Mouse (Mus musculus): ENCODE data around the gene Satb1. TPM values are rescaled to one million over a fixed set of nuclear protein-coding genes. Genes with fewer than 3 reads are reported as not detected.

Satb1 gene
- total and polyA plus RNA-seq, 3 experiments = not detected

GRCm38 (mm10) chr17:51775070-51775881 is 57.8 kb downstream of the Satb1 start:
- no peaks in the 10 kb centered on the region for H3K27me3 ChIP-seq (replicated peaks)

GRCm38 (mm10) chr17:51763600-51763999 is 69.5 kb downstream of the Satb1 start:
- DNase-seq (ENCODE audit: extremely low read depth) = no peak
- H3K27me3 ChIP-seq (replicated peaks) = no peaks in the 10 kb centered on the region
- in situ Hi-C loops (cut with MboI; ENCODE audit: low pct_ligation_motif_present, low pct_unique_long_range_greater_than_20kb, low sequenced_read_pairs) (no loop called here), dilution Hi-C loops (cut with MboI; ENCODE audit: extremely low pct_ligation_motif_present, extremely low pct_unique_long_range_greater_than_20kb, low sequenced_read_pairs) (no loop called here)
- TF ChIP-seq TCF12 (IDR thresholded peaks at IDR 0.05; ENCODE audit: low read depth, low read length) = no peak
- no peak for TF ChIP-seq MAX (IDR thresholded peaks at IDR 0.05; ENCODE audit: low read length)
- TF ChIP-seq CTCF (conservative IDR thresholded peaks at IDR 0.05 in 1 of 2, IDR thresholded peaks at IDR 0.05 in 1 of 2; ENCODE audit: low read depth in 2 of 2, low read length in 2 of 2) = no peak
- no peak for TF ChIP-seq SIN3A (IDR thresholded peaks at IDR 0.05; ENCODE audit: low read length)
- no peak for TF ChIP-seq JUN (IDR thresholded peaks at IDR 0.05; ENCODE audit: insufficient read depth, low read depth, low read length)
- TF ChIP-seq ZNF384 (IDR thresholded peaks at IDR 0.05; ENCODE audit: low read depth, low read length) = no peak
- no peak for TF ChIP-seq MYC (IDR thresholded peaks at IDR 0.05; ENCODE audit: low read depth, low read length)
- TF ChIP-seq MAZ (IDR thresholded peaks at IDR 0.05; ENCODE audit: low read depth, low read length) = no peak
- no peak for TF ChIP-seq NELFE (IDR thresholded peaks at IDR 0.05; ENCODE audit: low read depth, low read length)
- TF ChIP-seq USF2 (conservative IDR thresholded peaks at IDR 0.05; ENCODE audit: low read depth, low read length) = no peak
- TF ChIP-seq NRF1 (IDR thresholded peaks at IDR 0.05; ENCODE audit: low read depth, low read length) = no peak
- no peak for TF ChIP-seq BHLHE40 (IDR thresholded peaks at IDR 0.05; ENCODE audit: low read depth, low read length)
- no peak for TF ChIP-seq RAD21 (IDR thresholded peaks at IDR 0.05; ENCODE audit: low read depth, low read length)
- no peak for TF ChIP-seq E2F4 (IDR thresholded peaks at IDR 0.05; ENCODE audit: insufficient replicate concordance, low read depth, low read length)
- no peak for TF ChIP-seq POLR2A (IDR thresholded peaks at IDR 0.05; ENCODE audit: low read depth, low read length)
- no peaks in the 10 kb centered on the region for H3K36me3 ChIP-seq (replicated peaks in 1 of 2; ENCODE audit: control insufficient read depth in 1 of 2, insufficient read depth in 1 of 2, low read length in 1 of 2)
- no peaks in the 10 kb centered on the region for H3K9me3 ChIP-seq (replicated peaks; ENCODE audit: low read length)
- H3K4me2 ChIP-seq (ENCODE audit: insufficient read depth, low read depth, poor library complexity, severe bottlenecking) = no peak overlapping the region
- H3K9ac ChIP-seq (ENCODE audit: insufficient read depth, low read depth) = no peak overlapping the region
- no peak overlapping the region for H3K4me3 ChIP-seq (replicated peaks in 1 of 3; ENCODE audit: low read depth in 2 of 3, low read length in 2 of 3, poor library complexity in 1 of 3)
- no peaks in the 10 kb centered on the region for H3K79me2 ChIP-seq (replicated peaks; ENCODE audit: control insufficient read depth, extremely low read depth, insufficient read depth, poor library complexity, severe bottlenecking)
- H3K27ac ChIP-seq (ENCODE audit: insufficient read depth, low read depth) = no peak overlapping the region
- H3K4me1 ChIP-seq (ENCODE audit: control insufficient read depth in 1 of 2, insufficient read depth in 2 of 2) = no peaks in the 10 kb centered on the region

More at GRCm38 (mm10) chr17:51775070-51775881, 57.8 kb downstream of the Satb1 start:
- H3K4me1 ChIP-seq (ENCODE audit: control insufficient read depth in 1 of 2, insufficient read depth in 2 of 2) = no peaks in the 10 kb centered on the region
- no peak overlapping the region for H3K4me2 ChIP-seq (ENCODE audit: insufficient read depth, low read depth, poor library complexity, severe bottlenecking)
- no peaks in the 10 kb centered on the region for H3K79me2 ChIP-seq (replicated peaks; ENCODE audit: control insufficient read depth, extremely low read depth, insufficient read depth, poor library complexity, severe bottlenecking)
- no peaks in the 10 kb centered on the region for H3K36me3 ChIP-seq (replicated peaks in 1 of 2; ENCODE audit: control insufficient read depth in 1 of 2, insufficient read depth in 1 of 2, low read length in 1 of 2)
- H3K9ac ChIP-seq (ENCODE audit: insufficient read depth, low read depth) = no peak overlapping the region
- TF ChIP-seq POLR2AphosphoS2 (IDR thresholded peaks at IDR 0.05; ENCODE audit: low read depth, low read length) (no peak), MEF2A (IDR thresholded peaks at IDR 0.05; ENCODE audit: borderline replicate concordance, low read depth, low read length) (no peak), ELF1 (IDR thresholded peaks at IDR 0.05; ENCODE audit: low read depth, low read length) (no peak), CHD2 (IDR thresholded peaks at IDR 0.05; ENCODE audit: low read length) (no peak), ZNF384 (IDR thresholded peaks at IDR 0.05; ENCODE audit: low read depth, low read length) (no peak), JUND (conservative IDR thresholded peaks at IDR 0.05; ENCODE audit: low read depth, low read length) (no peak), RCOR1 (conservative IDR thresholded peaks at IDR 0.05; ENCODE audit: low read depth, low read length) (no peak), POLR2A (IDR thresholded peaks at IDR 0.05; ENCODE audit: low read depth, low read length) (no peak), MXI1 (IDR thresholded peaks at IDR 0.05; ENCODE audit: low read depth, low read length) (no peak), NELFE (IDR thresholded peaks at IDR 0.05; ENCODE audit: low read depth, low read length) (no peak), TBP (conservative IDR thresholded peaks at IDR 0.05; ENCODE audit: low read depth, low read length) (no peak), BHLHE40 (IDR thresholded peaks at IDR 0.05; ENCODE audit: low read depth, low read length) (no peak), RAD21 (IDR thresholded peaks at IDR 0.05; ENCODE audit: low read depth, low read length) (no peak), PAX5 (IDR thresholded peaks at IDR 0.05; ENCODE audit: low read length) (no peak), SIN3A (IDR thresholded peaks at IDR 0.05; ENCODE audit: low read length) (no peak), USF1 (IDR thresholded peaks at IDR 0.05; ENCODE audit: low read depth, low read length) (no peak), E2F4 (IDR thresholded peaks at IDR 0.05; ENCODE audit: insufficient replicate concordance, low read depth, low read length) (no peak), TCF12 (IDR thresholded peaks at IDR 0.05; ENCODE audit: low read depth, low read length) (no peak), UBTF (IDR thresholded peaks at IDR 0.05; ENCODE audit: low read depth, low read length) (no peak)
- DNase-seq (ENCODE audit: extremely low read depth) = no peak
- H3K9me3 ChIP-seq (replicated peaks; ENCODE audit: low read length) = no peaks in the 10 kb centered on the region
- dilution Hi-C loops (cut with MboI; ENCODE audit: extremely low pct_ligation_motif_present, extremely low pct_unique_long_range_greater_than_20kb, low sequenced_read_pairs) = no loop called here
- no peak overlapping the region for H3K27ac ChIP-seq (ENCODE audit: insufficient read depth, low read depth)
- in situ Hi-C loops (cut with MboI; ENCODE audit: low pct_ligation_motif_present, low pct_unique_long_range_greater_than_20kb, low sequenced_read_pairs) = no loop called here
- no peak overlapping the region for H3K4me3 ChIP-seq (replicated peaks in 1 of 3; ENCODE audit: low read depth in 2 of 3, low read length in 2 of 3, poor library complexity in 1 of 3)

All from CH12.LX (cell line).